Comparison of ENCODE assay signal across 15 mouse cellular contexts in the genomic region with DNA sequence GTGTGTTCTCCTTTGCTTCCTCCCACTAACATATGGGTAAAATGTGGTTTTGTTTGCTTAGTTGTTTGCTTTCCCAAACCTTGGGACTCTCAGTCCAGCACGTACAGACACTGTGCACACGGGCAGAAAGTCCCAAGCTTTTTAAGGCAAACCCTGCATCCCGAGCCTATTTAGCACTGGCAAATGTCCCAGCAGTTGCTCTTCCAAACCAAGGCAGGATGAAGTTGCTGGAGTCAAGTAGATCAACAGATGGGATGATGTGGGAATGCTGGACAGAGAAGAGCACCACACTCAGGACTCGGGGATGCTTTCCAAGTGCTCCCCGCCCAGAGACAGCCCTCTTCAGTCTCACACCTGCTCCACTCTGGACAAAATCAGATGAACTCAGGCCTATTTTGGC. TPM values are rescaled to one million over a fixed set of nuclear protein-coding genes. Genes with fewer than 3 reads are reported as not detected.
A peak's percentile ranks its signal among the peaks of the same experiment; 100 is the strongest.
DNase-seq lines count a peak whose midpoint lies in the region; ATAC-seq lines count a peak whose summit lies in the region.
"Had no signal": no experiment of that assay in that cellular context is flagged by ENCODE, and none has a peak within 500 bp of the region (broad histone marks: within the 10 kb centered on the region; RNA-seq: fewer than 3 reads in every experiment).

No protein-coding gene starts in this region.

- H3K4me2 ChIP-seq in embryonic facial prominence, embryonic 15.5 days (replicated peaks): no peak overlapping the region
- H3K4me2 ChIP-seq in intestine, embryonic 16.5 days (ENCODE audit: low read depth, low read length): no peak overlapping the region

- ATAC-seq in embryonic facial prominence, embryonic 15.5 days (ENCODE audit: insufficient number of reproducible peaks, low FRiP score, low TSS enrichment, low read depth): peak; percentile 25; the same call in 1 of the 2 replicates
- ATAC-seq in intestine, embryonic 16.5 days: peak; percentile 78
- ATAC-seq: activated CD4-positive, CD25-positive, alpha-beta regulatory T cell, adult 4 months; forebrain, embryonic 16.5 days had no signal

- H3K4me3 ChIP-seq in embryonic facial prominence, embryonic 15.5 days (replicated peaks): no peak overlapping the region
- H3K4me3 ChIP-seq in intestine, embryonic 16.5 days (ENCODE audit: low read length): no peak overlapping the region
- H3K4me3 ChIP-seq: megakaryocyte, embryonic 14.5 days had no signal

- H3K27me3 ChIP-seq in embryonic facial prominence, embryonic 15.5 days: no peaks in the 10 kb centered on the region
- no peaks in the 10 kb centered on the region for H3K27me3 ChIP-seq in intestine, embryonic 16.5 days (replicated peaks; ENCODE audit: control insufficient read depth, insufficient read depth, low read length)
- H3K27me3 ChIP-seq: megakaryocyte, embryonic 14.5 days had no signal

- 52% methylated on average over 5 of the region's 5 CpGs for WGBS in embryonic facial prominence, embryonic 15.5 days
- WGBS in intestine, embryonic 16.5 days: 47% methylated on average over 5 of the region's 5 CpGs

- DNase-seq in left cerebral cortex, postnatal 4 days: peak; percentile 64
- no peak for DNase-seq in left cerebral cortex, adult 9 months (ENCODE audit: low spot score in 2 of 2)
- DNase-seq in gastrocnemius, adult 8-10 months (ENCODE audit: low spot score in 2 of 2): peak; percentile 24 to 62
- DNase-seq in frontal cortex, postnatal 14 days (ENCODE audit: low spot score in 2 of 2): no peak
- DNase-seq in left cerebral cortex, adult 8-10 months (ENCODE audit: low spot score in 2 of 2): no peak
- DNase-seq: cerebellum, adult 11 months; lung, adult 18-20 months; spleen, adult 18-20 months had no signal

- no peaks in the 10 kb centered on the region for H3K4me1 ChIP-seq in embryonic facial prominence, embryonic 15.5 days
- no peaks in the 10 kb centered on the region for H3K4me1 ChIP-seq in intestine, embryonic 16.5 days (ENCODE audit: control insufficient read depth, insufficient read depth, low read length)
- H3K4me1 ChIP-seq: megakaryocyte, embryonic 14.5 days had no signal

- no peaks in the 10 kb centered on the region for H3K36me3 ChIP-seq in embryonic facial prominence, embryonic 15.5 days
- no peaks in the 10 kb centered on the region for H3K36me3 ChIP-seq in intestine, embryonic 16.5 days (ENCODE audit: control insufficient read depth, insufficient read depth, low read length)

- no peak overlapping the region for H3K27ac ChIP-seq in embryonic facial prominence, embryonic 15.5 days (replicated peaks)
- H3K27ac ChIP-seq in intestine, embryonic 16.5 days (ENCODE audit: low read length): 0 out of 2 replicates have a peak overlapping the region, but pooled peaks have one; percentile 25

- H3K9ac ChIP-seq in embryonic facial prominence, embryonic 15.5 days: no peak overlapping the region
- H3K9ac ChIP-seq in intestine, embryonic 16.5 days (ENCODE audit: low read depth, low read length): no peak overlapping the region

- intact Hi-C loops in left cerebral cortex, postnatal 4 days (cut with DNase I): loop anchor here (2.0 kb wide), 1 partner anchor 63 kb away; no protein-coding TSS in a partner anchor

- H3K9me3 ChIP-seq in embryonic facial prominence, embryonic 15.5 days (replicated peaks): no peaks in the 10 kb centered on the region
- no peaks in the 10 kb centered on the region for H3K9me3 ChIP-seq in intestine, embryonic 16.5 days (ENCODE audit: control insufficient read depth, low read length)

RNA-seq across cellular contexts. Expression of gene Casq2, which starts 9.2 kb away (rescaled TPM):
- under 1 TPM; 0.44 to 0.89 TPM for total RNA-seq in left cerebral cortex, postnatal 4 days (2021)
- 77.5 and 101 TPM in 2 replicates for polyA plus RNA-seq in embryonic facial prominence, embryonic 15.5 days (2015; fragmentation: Nextera tagmentation; extraction: Ambion mirVana)
- 10 to 100 TPM; 27.2 to 31.0 (median 28.5) TPM for total RNA-seq in gastrocnemius, adult 8-10 months (2022)
- 2.1 and 2.2 TPM in 2 replicates for polyA plus RNA-seq in intestine, embryonic 16.5 days (2015; fragmentation: Nextera tagmentation; extraction: Ambion mirVana)
- 1 to 10 TPM; 1.3 to 3.0 (median 1.8) TPM for total RNA-seq in left cerebral cortex, adult 8-10 months (2022)
- total RNA-seq: monocyte, adult 5-6 weeks; neutrophil, adult 5-6 weeks had no signal
- polyA plus RNA-seq: activated CD4-positive, CD25-positive, alpha-beta regulatory T cell, adult 4 months had no signal

Comparison
In these comparisons a context has a peak if more than half of its experiments do, and no peak if none do; other contexts are left out.
1. DNase-seq: peak in left cerebral cortex, postnatal 4 days (single experiment) and gastrocnemius, adult 8-10 months (2 of 2); none in left cerebral cortex, adult 9 months (0 of 2), frontal cortex, postnatal 14 days (0 of 2) and left cerebral cortex, adult 8-10 months (0 of 2).
2. RNA of gene Casq2, which starts 9.2 kb away (total RNA-seq): 27.2 to 31.0 TPM in gastrocnemius, adult 8-10 months; 1.3 to 3.0 TPM in left cerebral cortex, adult 8-10 months and 0.44 to 0.89 TPM in left cerebral cortex, postnatal 4 days; every median in the first group is over 4 times any median in the second.